Mouse (Mus musculus): ENCODE measurements around the gene Tmem233.

Tmem233 gene

DNA sequence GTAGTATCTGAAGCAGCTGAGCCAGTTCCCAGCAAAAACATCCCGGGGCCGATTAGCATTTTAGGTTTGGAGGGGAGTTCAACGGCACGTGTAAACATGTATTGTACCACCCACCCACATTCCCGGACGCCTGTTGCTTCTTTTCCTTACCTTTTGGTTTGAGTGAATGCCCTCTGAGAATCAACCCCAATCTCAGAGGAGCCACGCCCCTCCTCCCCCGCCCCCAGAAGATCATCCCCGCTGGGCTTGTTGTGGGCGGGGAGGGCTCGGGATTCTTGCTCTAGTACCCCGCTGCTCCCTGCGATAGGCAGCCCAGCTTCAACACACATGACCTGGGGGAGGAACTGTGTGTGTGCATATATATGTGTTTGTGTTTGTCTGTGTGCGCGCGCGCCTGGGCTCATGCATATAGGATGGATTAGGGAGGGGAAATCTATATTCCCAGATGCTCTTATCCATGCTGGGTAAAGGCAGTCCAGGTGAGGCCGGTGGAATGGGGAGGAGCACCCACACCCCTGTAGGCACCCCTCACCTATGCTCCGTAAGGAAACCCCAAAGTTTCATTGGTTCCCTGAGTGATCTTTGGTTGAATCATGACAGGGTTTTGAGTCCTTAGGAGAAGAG, 52.4 kb downstream of the Tmem233 start:
- DNase-seq (ENCODE audit: low read depth in 1 of 2, low spot score in 2 of 2), result no peak

DNA sequence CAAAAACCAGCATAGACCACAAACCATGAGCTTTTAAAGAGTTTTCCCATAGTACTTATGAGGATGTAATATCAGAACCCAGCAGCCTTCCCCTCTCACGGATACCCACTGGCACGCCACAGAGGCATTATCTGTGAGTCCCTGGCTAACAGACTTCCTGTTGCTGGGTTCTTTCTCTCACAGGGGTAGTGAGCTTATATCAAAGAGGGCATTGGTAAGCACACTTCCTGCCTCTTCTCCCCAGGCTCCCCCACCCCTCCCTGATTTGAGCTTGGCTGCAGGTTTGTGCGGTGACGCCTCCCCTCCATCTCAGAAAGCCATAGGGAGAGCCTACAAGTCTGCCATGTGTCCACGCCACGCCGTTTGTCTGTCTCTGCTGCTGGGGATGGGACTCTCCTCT, 54.0 kb downstream of the Tmem233 start:
- DNase-seq (ENCODE audit: low read depth in 1 of 2, low spot score in 2 of 2), result no peak

DNA sequence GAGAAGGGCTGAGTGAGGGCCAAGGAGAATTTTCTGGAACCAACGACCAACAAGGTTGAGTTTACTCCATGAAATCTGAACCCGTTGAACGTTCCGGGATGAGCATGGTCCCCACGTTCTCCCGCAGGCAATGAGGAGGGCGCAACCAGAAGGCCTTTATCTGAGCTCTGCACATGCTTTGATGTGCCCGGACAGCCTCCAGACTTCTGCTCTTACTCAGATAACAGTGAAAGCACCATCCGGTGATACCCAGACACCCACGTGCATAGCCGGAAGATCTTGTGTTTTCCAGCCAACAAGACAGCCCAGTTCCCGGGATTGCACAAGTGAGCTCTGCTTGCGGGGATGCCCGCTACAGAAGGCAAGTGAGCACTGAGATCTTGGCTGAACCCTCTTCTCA, 56.5 kb downstream of the Tmem233 start:
- DNase-seq (ENCODE audit: low read depth in 1 of 2, low spot score in 2 of 2), result no peak

DNA sequence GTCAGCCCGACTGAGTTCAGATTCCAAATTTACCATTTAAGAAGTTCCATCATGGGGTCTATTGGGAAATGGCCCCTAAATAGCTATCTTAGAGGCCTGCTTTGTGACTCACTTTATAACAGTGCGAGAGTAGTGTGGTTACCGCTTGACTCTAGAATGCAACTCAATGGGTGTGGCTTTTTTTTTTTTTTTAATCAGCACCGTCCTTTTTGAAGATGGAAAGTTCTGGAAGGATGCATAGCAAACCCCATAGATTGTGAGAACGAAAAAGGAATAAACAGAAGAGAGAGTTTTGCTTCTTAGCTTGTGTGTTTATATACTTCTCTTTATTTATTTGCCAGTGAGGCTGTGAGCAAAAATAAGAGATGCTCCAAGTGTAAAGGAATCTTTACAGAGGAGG, 56.9 kb downstream of the Tmem233 start:
- no peak for DNase-seq (ENCODE audit: low read depth in 1 of 2, low spot score in 2 of 2)

DNA sequence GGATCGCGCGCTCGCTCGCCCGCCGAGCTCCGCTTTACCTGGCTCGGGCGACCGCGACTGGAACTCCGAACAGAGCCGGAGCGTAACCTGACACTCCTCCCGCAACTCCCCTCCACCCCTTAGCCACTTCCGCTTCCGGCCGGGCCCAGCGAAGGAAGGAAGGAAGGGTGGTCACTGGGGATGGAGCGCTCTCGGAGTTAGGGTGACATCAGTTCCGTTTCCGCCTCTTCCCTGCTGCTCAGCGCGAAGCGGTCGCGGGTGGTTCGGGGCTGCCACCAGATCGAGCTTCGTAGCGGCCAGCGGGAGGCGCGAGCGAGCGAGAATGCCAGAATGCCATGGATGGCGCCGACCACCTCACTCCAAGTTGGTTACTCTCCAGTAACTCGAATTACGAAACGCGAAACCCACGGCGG, 58.7 kb downstream of the Tmem233 start, which contains the start of gene Prkab1:
Gene Prkab1, minus strand, starts transcription at position 182 of the 413 bp plus-strand sequence.
- DNase-seq (ENCODE audit: low read depth in 1 of 2, low spot score in 2 of 2), result peak; percentile 74 to 75

DNA sequence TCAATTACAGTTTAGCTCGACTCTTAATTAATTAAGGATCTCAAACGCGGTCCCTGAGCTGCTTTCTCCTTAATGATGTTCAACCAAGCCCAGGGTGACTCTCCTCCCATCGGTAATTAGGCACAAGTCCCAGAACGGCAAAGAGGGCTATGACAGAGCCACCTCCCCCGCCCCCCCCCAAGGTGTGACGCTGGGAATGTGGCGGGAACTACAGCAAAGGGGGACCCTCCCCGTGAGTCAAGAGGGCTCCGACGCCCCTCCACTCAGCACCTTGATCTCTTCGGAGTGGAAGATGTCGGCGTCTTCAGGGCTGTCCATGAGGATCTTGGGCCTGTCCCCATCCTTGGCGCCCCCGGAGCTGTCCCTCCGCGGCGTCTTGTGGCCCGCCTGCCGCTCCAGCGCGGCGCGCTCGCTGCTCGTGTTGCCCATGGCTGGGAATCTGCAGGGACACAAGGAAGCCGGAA, 59.2 kb downstream of the Tmem233 start:
- DNase-seq (ENCODE audit: low read depth in 1 of 2, low spot score in 2 of 2), result no peak

DNA sequence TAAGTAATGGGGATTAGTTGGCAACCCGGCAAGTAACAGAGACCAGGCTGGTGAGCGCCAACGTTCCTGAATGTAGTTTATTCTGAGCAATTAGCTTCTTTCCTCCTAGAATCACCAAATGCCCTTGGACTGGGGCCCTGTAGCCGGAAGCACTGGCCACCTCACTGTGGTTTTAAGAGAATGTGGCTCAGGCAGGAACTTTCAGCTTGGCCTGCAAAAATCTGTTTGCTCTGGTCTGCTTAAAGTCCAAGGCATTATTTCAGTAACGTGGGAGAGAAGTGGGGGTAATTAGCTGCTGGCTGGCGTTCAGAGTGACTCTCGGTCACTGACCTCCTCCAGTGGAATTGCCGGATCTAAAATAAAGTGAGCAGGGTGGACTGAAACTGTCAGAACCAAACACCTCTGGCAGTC, 59.8 kb downstream of the Tmem233 start:
- no peak for DNase-seq (ENCODE audit: low read depth in 1 of 2, low spot score in 2 of 2)

DNA sequence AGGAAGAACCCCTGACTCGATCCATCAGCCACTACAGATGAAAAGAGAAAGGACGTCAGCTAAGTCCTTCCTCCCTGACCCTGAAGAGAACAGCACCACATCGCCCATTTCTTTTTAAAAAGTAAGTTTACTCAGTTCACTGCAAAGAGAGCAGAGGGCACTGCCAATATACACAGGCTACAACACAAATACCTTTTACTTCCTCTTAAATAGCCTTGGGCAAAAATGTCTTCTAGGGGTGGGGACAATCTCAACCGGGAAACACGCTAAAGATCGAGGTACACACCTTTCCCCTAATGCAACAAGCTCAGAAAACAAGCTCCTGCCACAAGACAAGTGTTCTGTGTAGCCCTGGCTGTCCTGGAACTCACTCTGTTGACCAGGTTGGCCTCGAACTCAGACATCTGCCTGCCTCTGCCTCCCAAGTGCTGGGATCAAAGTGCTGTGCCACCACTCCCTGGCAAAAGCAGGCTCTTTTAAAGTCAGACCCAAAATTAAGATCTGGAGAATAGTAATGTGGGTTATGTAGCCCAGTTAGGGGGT, 60.3 kb downstream of the Tmem233 start:
- DNase-seq (ENCODE audit: low read depth in 1 of 2, low spot score in 2 of 2), result no peak

DNA sequence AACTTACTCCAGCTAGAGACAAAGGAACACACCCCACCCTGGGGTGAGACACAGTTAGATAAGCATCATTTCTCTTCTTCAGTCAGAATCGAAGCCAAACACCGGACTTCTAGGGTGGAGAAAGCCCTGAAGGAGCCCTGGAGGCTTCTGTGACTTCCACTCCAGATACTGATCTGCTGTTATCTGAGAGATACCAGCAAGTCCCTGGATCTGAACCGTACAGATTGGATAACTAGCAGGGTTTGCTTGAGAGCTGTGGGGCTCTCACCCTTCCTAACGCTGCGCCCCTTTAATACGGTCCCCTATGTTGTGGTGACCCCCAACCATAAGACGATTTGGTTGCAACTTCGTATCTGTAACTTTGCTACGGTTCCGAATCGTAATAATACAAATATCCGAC, 60.9 kb downstream of the Tmem233 start:
- DNase-seq (ENCODE audit: low read depth in 1 of 2, low spot score in 2 of 2), result no peak

DNA sequence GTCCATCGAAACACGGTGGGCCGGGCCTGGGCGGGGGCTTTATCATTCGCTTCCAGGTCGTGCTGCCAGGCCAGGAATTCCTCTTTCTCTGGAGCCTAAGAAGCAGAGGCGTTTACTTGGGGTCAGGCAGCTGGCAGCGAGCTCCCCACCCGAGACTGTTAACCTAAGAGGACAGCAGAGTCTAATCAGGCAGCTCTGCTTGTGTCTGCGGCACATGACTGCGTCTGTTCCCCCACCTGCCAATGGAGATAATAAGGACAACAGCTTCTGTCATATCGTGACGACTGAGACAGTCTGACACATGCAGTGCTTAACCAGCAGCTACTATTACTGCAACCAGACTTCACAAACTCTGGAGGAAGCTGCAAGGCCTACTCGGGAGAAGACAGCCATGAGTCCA, 61.5 kb downstream of the Tmem233 start:
- no peak for DNase-seq (ENCODE audit: low read depth in 1 of 2, low spot score in 2 of 2)

DNA sequence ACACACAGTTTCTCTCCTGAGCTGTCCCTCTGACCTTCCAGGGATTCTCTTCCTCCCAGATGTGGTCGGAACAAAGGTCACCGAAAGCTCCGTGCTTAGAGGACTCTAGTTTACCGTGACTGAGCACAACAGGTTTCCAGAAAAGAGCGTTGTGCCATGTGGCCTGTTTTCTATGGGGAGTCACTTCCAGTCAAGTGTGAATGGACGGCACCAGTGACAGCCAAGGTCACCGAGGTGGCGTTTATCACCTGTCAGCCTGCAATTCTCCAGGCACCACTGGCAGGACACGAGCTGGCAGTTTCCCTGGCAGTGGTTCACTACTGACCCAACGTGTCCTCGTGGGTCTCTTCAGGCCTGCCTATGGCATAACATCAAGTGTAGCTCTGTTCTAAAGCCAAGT, 63.7 kb downstream of the Tmem233 start:
- no peak for DNase-seq (ENCODE audit: low read depth in 1 of 2, low spot score in 2 of 2)

DNA sequence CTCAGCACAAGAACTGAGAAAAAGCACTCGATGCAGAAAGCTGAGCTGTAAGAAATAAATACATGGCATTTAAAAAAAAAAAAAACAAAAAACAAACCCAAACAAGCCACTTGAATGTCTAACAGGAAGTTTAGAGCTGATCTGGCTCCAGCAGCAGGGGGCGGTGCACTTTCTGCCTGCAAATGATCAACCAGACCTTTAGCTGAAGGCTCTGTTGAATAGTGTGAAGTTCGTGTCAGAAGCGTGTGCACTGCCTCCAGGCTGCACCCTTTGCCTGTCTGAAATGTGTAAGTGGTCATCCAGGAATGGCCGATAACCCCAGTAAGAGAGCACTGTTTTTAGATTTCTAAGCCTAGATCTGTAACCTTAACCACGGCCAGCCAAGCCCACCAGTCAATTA, 64.3 kb downstream of the Tmem233 start:
- no peak for DNase-seq (ENCODE audit: low read depth in 1 of 2, low spot score in 2 of 2)

DNA sequence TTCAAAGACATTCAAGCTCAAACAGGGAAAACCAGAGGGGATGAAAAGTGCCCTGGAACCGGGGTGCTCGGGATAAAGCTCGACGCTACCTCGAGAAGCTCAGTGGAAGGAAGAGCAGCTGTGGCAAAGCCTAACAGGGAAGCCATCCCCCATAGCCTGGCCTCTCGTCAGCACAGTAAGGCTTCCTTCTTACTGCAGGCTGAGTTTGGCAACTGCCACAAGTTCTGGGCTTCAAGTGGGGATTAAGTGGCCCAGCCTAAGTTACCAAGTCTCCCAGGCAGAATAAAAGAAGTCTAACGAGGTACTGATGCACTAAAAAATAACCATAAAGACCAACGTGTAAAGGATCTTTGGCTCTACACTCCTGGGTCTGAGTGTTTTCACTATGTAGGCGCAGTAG, 64.8 kb downstream of the Tmem233 start:
- no peak for DNase-seq (ENCODE audit: low read depth in 1 of 2, low spot score in 2 of 2)

DNA sequence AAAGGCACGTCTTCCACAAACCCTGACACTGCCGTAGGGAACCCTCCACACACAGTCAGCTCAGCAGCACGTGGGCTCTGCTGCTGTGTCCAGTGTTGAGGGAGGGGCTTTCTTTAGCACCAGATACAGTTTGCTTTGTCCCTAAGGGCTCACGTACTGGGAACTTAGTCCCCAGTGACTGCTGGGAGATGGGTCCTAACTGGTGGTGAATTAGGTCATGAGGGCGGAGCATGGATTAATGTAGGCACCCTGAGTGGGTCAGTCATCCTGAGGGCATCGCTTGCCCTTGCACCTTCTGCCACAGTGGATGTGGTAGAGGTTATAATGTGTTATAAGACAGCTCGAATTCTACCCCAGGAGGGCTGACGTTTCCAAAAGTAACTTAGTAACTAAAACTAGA, 65.7 kb downstream of the Tmem233 start:
- DNase-seq (ENCODE audit: low read depth in 1 of 2, low spot score in 2 of 2), result no peak

DNA sequence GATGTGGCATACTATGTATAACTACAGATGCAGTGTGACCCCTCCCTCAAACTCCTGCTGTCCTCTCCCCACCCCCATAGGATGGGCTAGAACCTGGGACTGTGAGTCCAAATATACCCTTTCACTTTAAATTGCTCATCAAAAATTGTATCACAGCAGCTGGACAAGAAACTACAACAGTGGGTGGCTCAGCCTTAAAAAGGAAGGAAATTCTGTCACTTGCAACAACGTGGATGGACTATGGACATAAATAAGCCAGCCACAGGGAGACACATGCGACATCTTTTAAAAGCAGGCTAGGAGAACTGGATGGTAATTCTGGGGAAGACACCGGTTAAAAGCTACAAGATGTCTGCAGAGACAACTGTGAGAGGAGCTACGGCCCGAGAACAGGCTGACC, 66.5 kb downstream of the Tmem233 start:
- no peak for DNase-seq (ENCODE audit: low read depth in 1 of 2, low spot score in 2 of 2)

DNA sequence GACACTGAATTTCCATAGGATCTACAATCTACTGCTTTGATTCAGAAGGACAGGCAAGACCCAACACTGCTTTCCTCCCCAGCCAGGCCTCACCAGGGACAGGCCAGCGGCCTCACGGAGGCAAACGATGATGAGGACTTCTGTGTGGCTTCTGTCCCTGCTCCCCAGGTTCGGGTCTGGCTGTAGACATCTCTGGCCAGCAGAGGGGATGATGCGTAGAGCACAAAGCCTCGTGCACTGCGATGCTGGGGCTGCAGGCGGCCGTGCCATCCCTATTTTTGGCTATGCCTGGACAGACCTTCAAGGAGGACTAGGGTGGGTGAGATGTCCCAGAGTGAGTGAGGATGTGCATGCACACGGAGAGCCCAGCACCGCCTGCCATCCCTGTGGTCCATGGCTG, 68.8 kb downstream of the Tmem233 start:
- DNase-seq (ENCODE audit: low read depth in 1 of 2, low spot score in 2 of 2), result no peak

DNA sequence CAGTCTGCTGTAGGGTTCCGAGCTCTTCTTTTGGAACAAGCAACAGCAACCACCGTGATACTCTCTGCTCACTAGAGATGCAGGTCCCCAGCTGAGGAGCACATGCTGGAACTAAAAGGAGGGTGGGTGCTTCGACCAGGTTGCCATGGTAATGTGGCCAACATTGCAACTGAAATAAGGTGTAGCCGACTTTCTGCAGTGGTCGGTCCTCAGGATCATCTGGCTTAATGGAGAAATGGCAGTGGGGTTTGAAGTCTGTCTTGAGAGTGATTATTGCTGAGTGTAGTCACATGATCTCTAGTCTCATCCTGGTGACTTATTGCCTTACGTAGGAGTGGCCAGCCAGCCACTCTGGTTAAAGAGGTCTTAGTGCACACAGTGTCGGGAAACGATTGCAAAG, 69.2 kb downstream of the Tmem233 start:
- DNase-seq (ENCODE audit: low read depth in 1 of 2, low spot score in 2 of 2), result no peak

DNA sequence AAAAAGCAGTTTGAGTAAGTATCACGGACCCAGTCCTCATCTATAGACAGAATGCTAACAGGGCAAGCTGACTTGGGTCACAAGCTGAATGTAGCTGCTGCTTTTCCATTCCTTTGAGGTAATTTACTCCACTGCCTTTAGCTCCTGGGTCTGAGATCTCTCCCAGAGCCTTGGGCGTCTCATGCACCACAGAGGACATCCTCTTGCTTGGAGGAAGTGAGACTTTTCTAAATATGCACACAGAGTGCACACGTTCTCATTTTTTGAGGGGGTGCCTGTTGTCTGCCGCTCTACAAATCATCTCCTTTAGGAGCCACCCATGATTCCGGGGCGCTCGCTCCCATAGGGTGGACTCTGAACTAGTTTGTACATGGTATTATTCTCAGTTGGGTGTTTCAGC, 70.5 kb downstream of the Tmem233 start:
- no peak for DNase-seq (ENCODE audit: low read depth in 1 of 2, low spot score in 2 of 2)

DNA sequence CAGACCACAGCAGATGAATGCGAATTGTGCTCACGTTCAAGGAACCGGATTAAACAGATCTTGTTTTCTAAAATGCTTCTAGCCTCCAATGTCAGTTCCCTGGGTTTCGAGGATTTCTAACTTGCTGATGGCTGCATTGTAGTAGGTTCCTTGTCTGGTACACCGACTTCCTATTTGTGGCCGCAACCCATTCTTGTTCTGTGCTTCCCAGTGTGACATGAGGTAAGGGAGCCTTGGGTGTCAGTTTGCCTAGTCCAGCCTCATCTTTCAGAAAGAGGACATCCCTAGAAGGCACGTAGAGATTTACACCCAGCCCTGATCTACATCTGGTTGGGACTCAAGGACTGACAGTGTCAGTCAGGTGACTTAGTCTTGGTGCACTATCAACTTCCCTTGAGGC, 71.3 kb downstream of the Tmem233 start:
- DNase-seq (ENCODE audit: low read depth in 1 of 2, low spot score in 2 of 2), result no peak

DNA sequence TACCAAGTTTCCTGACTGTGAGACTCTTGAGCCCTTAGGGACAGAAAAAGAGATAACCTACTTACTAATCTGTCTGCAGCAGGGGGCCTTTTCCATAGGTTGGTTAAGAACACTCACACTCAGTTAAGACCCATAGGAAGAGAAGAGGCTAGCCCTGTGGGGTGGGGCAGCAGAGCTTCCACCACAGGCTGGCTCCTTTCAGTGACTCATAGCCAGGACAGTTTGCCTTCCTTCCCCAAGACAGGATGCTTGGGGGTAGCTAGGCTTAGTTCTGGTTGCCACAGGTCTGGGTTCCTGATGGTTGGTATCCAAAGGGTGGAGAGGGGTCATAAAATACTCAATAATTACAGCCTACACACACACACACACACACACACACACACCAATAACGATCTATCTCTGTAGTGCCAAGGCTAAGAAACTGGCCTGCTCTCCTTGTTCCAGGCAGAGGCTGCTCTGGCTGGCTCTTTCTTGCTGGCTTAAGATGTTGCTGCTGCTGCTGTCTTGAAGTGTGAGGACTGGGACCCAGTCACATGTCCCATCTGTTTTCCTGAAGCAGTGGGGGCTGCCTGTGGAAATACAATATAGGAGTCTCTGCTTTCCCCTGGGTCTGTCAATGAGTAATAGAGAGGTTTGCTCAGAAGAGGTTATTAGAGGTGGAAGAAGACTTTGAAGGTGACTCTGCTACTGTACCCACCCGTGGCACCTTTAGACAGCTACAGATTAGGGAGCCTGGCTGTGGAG, 73.0 kb downstream of the Tmem233 start:
- no peak for DNase-seq (ENCODE audit: low read depth in 1 of 2, low spot score in 2 of 2)

DNA sequence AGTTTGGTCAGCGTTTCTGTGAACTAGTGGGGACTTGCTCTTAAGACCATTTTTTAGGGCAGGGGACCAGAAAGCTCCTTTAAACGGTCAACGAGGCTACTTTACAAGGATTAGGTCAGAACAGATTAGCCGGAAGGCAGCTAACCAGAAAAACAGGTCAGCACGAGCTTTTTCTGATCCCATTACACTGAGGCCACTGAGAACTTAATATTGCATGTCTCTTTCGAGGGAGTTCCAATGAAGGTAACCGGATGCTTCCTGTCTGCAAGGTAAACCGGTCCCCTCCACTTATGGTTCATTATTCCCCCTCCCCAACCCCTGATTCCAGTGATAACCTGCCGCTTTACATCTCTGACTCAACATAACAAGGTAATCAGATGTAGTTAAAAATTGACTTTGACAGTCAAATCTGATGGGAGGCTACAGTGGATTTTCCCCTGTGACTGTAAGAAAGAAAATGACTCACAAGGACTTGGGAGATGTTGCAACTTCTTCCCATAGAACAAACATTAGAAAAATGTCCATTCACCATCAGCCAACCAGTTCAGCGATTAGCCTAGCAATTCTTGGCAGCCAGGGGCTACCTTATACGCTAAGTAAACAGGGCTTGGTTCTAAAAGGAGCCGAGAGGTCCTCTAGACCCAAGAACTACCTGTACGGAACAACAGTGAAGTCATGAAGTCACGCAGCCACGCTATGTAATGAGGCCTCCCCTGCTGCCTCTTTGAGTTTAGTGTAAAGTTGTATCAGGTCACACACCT, 73.8 kb downstream of the Tmem233 start:
- DNase-seq (ENCODE audit: low read depth in 1 of 2, low spot score in 2 of 2), result no peak

DNA sequence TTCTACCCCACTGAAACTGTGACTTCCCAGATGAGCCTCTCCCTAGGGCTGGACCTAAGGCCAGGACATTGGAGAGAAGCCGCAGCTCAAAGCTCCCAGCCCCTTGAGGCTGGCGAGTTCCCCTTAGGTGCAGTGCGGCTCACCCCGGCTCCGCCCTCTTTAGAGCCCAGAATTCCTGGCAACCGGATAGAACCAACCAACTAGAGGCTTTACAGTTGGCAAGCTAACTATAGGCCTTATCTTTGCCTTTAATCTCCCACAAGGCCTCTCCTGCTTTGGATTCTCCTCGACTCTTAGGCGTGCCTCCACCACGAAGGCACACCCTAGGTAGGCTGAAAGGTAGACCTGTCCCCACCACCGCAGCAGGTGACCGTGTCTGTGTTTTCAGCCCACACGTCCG, 75.3 kb downstream of the Tmem233 start:
- DNase-seq (ENCODE audit: low read depth in 1 of 2, low spot score in 2 of 2), result no peak

Data from monocyte, adult 2 months (primary cell).